Mouse (Mus musculus): ENCODE measurements at regions not wholly inside any gene's neighbourhood (a gene's known extent, or its start where the extent isn't known, plus 50 kb on each side); places are given as distances from the start of the nearest gene placed in this dataset.
"Not testable (repeated sequence)": the region's sequence is repeated elsewhere in the genome, so short reads cannot be mapped to it uniquely, and the experiment has no call there.

GRCm38 (mm10) chr1:136680173-136680572 is 55.5 kb downstream of the Zfp281 start:
- WGBS, result 86% methylated on average over 3 of the region's 3 CpGs
- no peaks in the 10 kb centered on the region for H3K9me3 ChIP-seq (ENCODE audit: low read length)
- H3K36me3 ChIP-seq (ENCODE audit: insufficient read depth, low read length), result no peaks in the 10 kb centered on the region
- no peak for DNase-seq (ENCODE audit: low spot score)
- no peak for ATAC-seq
- H3K4me1 ChIP-seq (ENCODE audit: insufficient read depth, low read depth, low read length), result peaks cover 2% of the 10 kb centered on the region; the same call in 1 of the 2 replicates
- no peak overlapping the region for H3K4me2 ChIP-seq (replicated peaks; ENCODE audit: low read depth, low read length)
- H3K27ac ChIP-seq (ENCODE audit: low read length), result no peak overlapping the region
- no peak overlapping the region for H3K9ac ChIP-seq (replicated peaks; ENCODE audit: low read depth)
- TF ChIP-seq EP300 (IDR thresholded peaks at IDR 0.05), result no peak
- TF ChIP-seq CTCF (IDR thresholded peaks at IDR 0.05), result no peak
- H3K27me3 ChIP-seq (replicated peaks; ENCODE audit: insufficient read depth, low read length), result no peaks in the 10 kb centered on the region
- no peak overlapping the region for H3K4me3 ChIP-seq (ENCODE audit: low read depth, low read length)

GRCm38 (mm10) chr1:136682311-136682710 is 57.6 kb downstream of the Zfp281 start:
- not testable (repeated sequence) for DNase-seq (ENCODE audit: low spot score); H3K27ac ChIP-seq (ENCODE audit: low read length); H3K36me3 ChIP-seq (ENCODE audit: insufficient read depth, low read length); H3K4me1 ChIP-seq (ENCODE audit: insufficient read depth, low read depth, low read length); H3K9ac ChIP-seq (replicated peaks; ENCODE audit: low read depth); H3K4me2 ChIP-seq (replicated peaks; ENCODE audit: low read depth, low read length); H3K4me3 ChIP-seq (ENCODE audit: low read depth, low read length); ATAC-seq; H3K9me3 ChIP-seq (ENCODE audit: low read length); H3K27me3 ChIP-seq (replicated peaks; ENCODE audit: insufficient read depth, low read length)
- WGBS, result 71% methylated on average over 10 of the region's 10 CpGs

- Histone ChIP-seq H3K4me3 (ENCODE audit: low read depth, low read length) (no peak overlapping the region), H3K27ac (ENCODE audit: low read length) (peak overlapping the region; percentile 68), H3K4me1 (ENCODE audit: insufficient read depth, low read depth, low read length) (peaks cover 9% of the 10 kb centered on the region), H3K9me3 (ENCODE audit: low read length) (no peaks in the 10 kb centered on the region), H3K4me2 (replicated peaks; ENCODE audit: low read depth, low read length) (peak overlapping the region; percentile 35), H3K36me3 (ENCODE audit: insufficient read depth, low read length) (no peaks in the 10 kb centered on the region), H3K9ac (replicated peaks; ENCODE audit: low read depth) (no peak overlapping the region), H3K27me3 (replicated peaks; ENCODE audit: insufficient read depth, low read length) (no peaks in the 10 kb centered on the region)
- DNase-seq (ENCODE audit: low spot score), result peak; percentile 87
- 44% methylated on average over 3 of the region's 3 CpGs for WGBS
- ATAC-seq, result peak; percentile 74
- TF ChIP-seq EP300 (IDR thresholded peaks at IDR 0.05) (peak; percentile 71), CTCF (IDR thresholded peaks at IDR 0.05) (no peak)
These were observed 58.4 kb downstream of the Zfp281 start for GRCm38 (mm10) chr1:136683061-136683531.

- no peak overlapping the region for H3K4me3 ChIP-seq (ENCODE audit: low read depth, low read length)
- H3K36me3 ChIP-seq (ENCODE audit: insufficient read depth, low read length), result no peaks in the 10 kb centered on the region
- peak; percentile 66 for ATAC-seq
- no peak overlapping the region for H3K9ac ChIP-seq (replicated peaks; ENCODE audit: low read depth)
- H3K9me3 ChIP-seq (ENCODE audit: low read length), result no peaks in the 10 kb centered on the region
- TF ChIP-seq CTCF (IDR thresholded peaks at IDR 0.05), result no peak
- TF ChIP-seq EP300 (IDR thresholded peaks at IDR 0.05), result no peak
- peak overlapping the region; percentile 35 for H3K4me2 ChIP-seq (replicated peaks; ENCODE audit: low read depth, low read length)
- no peaks in the 10 kb centered on the region for H3K27me3 ChIP-seq (replicated peaks; ENCODE audit: insufficient read depth, low read length)
- peaks cover 9% of the 10 kb centered on the region for H3K4me1 ChIP-seq (ENCODE audit: insufficient read depth, low read depth, low read length)
- H3K27ac ChIP-seq (ENCODE audit: low read length), result peak overlapping the region; percentile 68
- peak; percentile 88 for DNase-seq (ENCODE audit: low spot score)
- WGBS, result 30% methylated on average over 10 of the region's 10 CpGs
These were observed 58.9 kb downstream of the Zfp281 start for GRCm38 (mm10) chr1:136683561-136684131.

GRCm38 (mm10) chr1:136684481-136684880 is 59.8 kb downstream of the Zfp281 start:
- TF ChIP-seq CTCF (IDR thresholded peaks at IDR 0.05) (no peak), EP300 (IDR thresholded peaks at IDR 0.05) (no peak)
- no peak for DNase-seq (ENCODE audit: low spot score)
- ATAC-seq, result no peak
- Histone ChIP-seq H3K27ac (ENCODE audit: low read length) (no peak overlapping the region), H3K4me1 (ENCODE audit: insufficient read depth, low read depth, low read length) (peaks cover 9% of the 10 kb centered on the region), H3K9me3 (ENCODE audit: low read length) (no peaks in the 10 kb centered on the region), H3K36me3 (ENCODE audit: insufficient read depth, low read length) (no peaks in the 10 kb centered on the region), H3K4me2 (replicated peaks; ENCODE audit: low read depth, low read length) (no peak overlapping the region), H3K4me3 (ENCODE audit: low read depth, low read length) (no peak overlapping the region), H3K9ac (replicated peaks; ENCODE audit: low read depth) (no peak overlapping the region), H3K27me3 (replicated peaks; ENCODE audit: insufficient read depth, low read length) (no peaks in the 10 kb centered on the region)
- WGBS, result 80% methylated on average over 5 of the region's 5 CpGs

GRCm38 (mm10) chr1:136685191-136686060 is 60.7 kb downstream of the Zfp281 start:
- H3K9me3 ChIP-seq (ENCODE audit: low read length), result no peaks in the 10 kb centered on the region
- no peaks in the 10 kb centered on the region for H3K36me3 ChIP-seq (ENCODE audit: insufficient read depth, low read length)
- 0 out of 2 replicates have a peak overlapping the region, but pooled peaks have one; percentile 5 for H3K9ac ChIP-seq (replicated peaks; ENCODE audit: low read depth)
- 46% methylated on average over 13 of the region's 13 CpGs for WGBS
- peak; percentile 82 for TF ChIP-seq EP300 (IDR thresholded peaks at IDR 0.05)
- TF ChIP-seq CTCF (IDR thresholded peaks at IDR 0.05), result no peak
- no peak overlapping the region for H3K4me3 ChIP-seq (ENCODE audit: low read depth, low read length)
- peak overlapping the region; percentile 42 for H3K4me2 ChIP-seq (replicated peaks; ENCODE audit: low read depth, low read length)
- H3K4me1 ChIP-seq (ENCODE audit: insufficient read depth, low read depth, low read length), result peaks cover 9% of the 10 kb centered on the region
- DNase-seq (ENCODE audit: low spot score) (peak; percentile 90), ATAC-seq (peak; percentile 56)
- H3K27ac ChIP-seq (ENCODE audit: low read length), result peak overlapping the region; percentile 57; the same call in 1 of the 2 replicates
- H3K27me3 ChIP-seq (replicated peaks; ENCODE audit: insufficient read depth, low read length), result no peaks in the 10 kb centered on the region

Data from lung, postnatal 0 days (tissue).